Mouse (Mus musculus): Measurements from ENCODE around the gene Nampt. TPM values are rescaled to one million over a fixed set of nuclear protein-coding genes. Genes with fewer than 3 reads are reported as not detected.

Gene Nampt
- polyA plus RNA-seq, 1 experiment from 2014 or later = 16.4 TPM

GRCm38 (mm10) chr12:32801078-32801477, 18.3 kb upstream of the Nampt start:
- ATAC-seq (no peak), DNase-seq (no peak)
- H3K9ac ChIP-seq (replicated peaks) = no peak overlapping the region
- TF ChIP-seq CTCF (IDR thresholded peaks at IDR 0.05; ENCODE audit: low read depth) = no peak
- no peak for TF ChIP-seq EP300 (IDR thresholded peaks at IDR 0.05; ENCODE audit: low read depth)
- WGBS (ENCODE audit: insufficient replicate concordance) = 71% methylated on average over 7 of the region's 7 CpGs
- H3K4me3 ChIP-seq (ENCODE audit: low read depth, low read length) = no peak overlapping the region
- no peak overlapping the region for H3K27ac ChIP-seq (ENCODE audit: low read depth)
- H3K9me3 ChIP-seq (ENCODE audit: low read length) = no peaks in the 10 kb centered on the region
- no peaks in the 10 kb centered on the region for H3K4me1 ChIP-seq (ENCODE audit: insufficient read depth)
- no peaks in the 10 kb centered on the region for H3K27me3 ChIP-seq (ENCODE audit: insufficient read depth, low read length)
- H3K4me2 ChIP-seq (ENCODE audit: low read depth, low read length) = no peak overlapping the region
- no peaks in the 10 kb centered on the region for H3K36me3 ChIP-seq (replicated peaks; ENCODE audit: insufficient read depth, low read length)

GRCm38 (mm10) chr12:32805559-32805958, 13.8 kb upstream of the Nampt start:
- no peaks in the 10 kb centered on the region for H3K9me3 ChIP-seq (ENCODE audit: low read length)

DNA sequence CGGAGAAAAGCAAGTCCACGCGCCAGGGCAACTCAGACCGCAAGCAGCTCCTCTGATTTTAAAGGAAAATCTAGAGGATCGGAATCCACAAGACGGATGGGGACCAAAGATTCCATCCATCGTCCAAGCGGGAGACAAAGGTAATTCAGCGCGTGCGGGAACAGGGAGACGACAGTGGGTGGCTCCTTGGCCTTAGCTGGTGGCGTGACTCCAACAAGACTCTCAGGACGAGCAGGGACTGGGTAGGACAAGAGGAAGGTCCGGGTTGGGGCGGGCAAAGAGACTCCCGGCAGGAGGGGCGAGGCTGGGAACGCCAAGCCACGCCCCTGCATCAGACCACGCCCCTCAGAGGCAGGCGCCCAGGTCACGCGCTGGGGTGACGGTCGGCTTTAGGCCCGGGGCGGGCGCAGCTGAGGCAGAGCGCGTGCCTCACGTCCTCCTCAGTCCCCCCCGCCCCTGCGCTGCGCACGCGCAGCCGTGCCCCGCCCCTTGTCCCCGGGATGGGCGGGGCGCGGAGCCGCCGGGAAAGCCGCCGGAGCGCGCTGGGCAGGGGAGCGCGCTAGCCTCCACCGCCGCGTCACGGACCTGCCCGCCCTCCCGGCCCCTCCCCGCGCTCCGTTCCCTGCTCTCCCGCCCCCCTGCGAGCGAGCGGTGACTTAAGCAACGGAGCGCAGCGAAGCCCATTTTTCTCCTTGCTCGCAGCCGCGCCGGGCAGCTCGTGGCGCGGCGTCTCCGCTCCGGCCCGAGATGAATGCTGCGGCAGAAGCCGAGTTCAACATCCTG, 669 bp downstream of the Nampt start:
- H3K9ac ChIP-seq (replicated peaks) = peak overlapping the region; percentile 86
- DNase-seq (peak; percentile 99), ATAC-seq (peak; percentile 96)
- TF ChIP-seq EP300 (IDR thresholded peaks at IDR 0.05; ENCODE audit: low read depth) = no peak
- no peak for TF ChIP-seq CTCF (IDR thresholded peaks at IDR 0.05; ENCODE audit: low read depth)
- H3K4me3 ChIP-seq (ENCODE audit: low read depth, low read length) = peak overlapping the region; percentile 87
- H3K27me3 ChIP-seq (ENCODE audit: insufficient read depth, low read length) = no peaks in the 10 kb centered on the region
- H3K36me3 ChIP-seq (replicated peaks; ENCODE audit: insufficient read depth, low read length) = peaks cover 12% of the 10 kb centered on the region
- WGBS (ENCODE audit: insufficient replicate concordance) = 1% methylated on average over 36 of the region's 80 CpGs
- H3K4me2 ChIP-seq (ENCODE audit: low read depth, low read length) = peak overlapping the region; percentile 88
- peaks cover 5% of the 10 kb centered on the region; the same call in 1 of the 2 replicates for H3K4me1 ChIP-seq (ENCODE audit: insufficient read depth)
- peak overlapping the region; percentile 94 for H3K27ac ChIP-seq (ENCODE audit: low read depth)
- no peaks in the 10 kb centered on the region for H3K9me3 ChIP-seq (ENCODE audit: low read length)

More at GRCm38 (mm10) chr12:32805559-32805958, 13.8 kb upstream of the Nampt start:
- WGBS (ENCODE audit: insufficient replicate concordance) = 65% methylated on average over 1 of the region's 1 CpGs
- H3K27ac ChIP-seq (ENCODE audit: low read depth) = no peak overlapping the region
- H3K27me3 ChIP-seq (ENCODE audit: insufficient read depth, low read length) = no peaks in the 10 kb centered on the region
- TF ChIP-seq CTCF (IDR thresholded peaks at IDR 0.05; ENCODE audit: low read depth) (no peak), EP300 (IDR thresholded peaks at IDR 0.05; ENCODE audit: low read depth) (no peak)
- H3K4me3 ChIP-seq (ENCODE audit: low read depth, low read length) = no peak overlapping the region
- H3K9ac ChIP-seq (replicated peaks) = no peak overlapping the region
- DNase-seq (no peak), ATAC-seq (no peak)
- no peaks in the 10 kb centered on the region for H3K4me1 ChIP-seq (ENCODE audit: insufficient read depth)
- H3K4me2 ChIP-seq (ENCODE audit: low read depth, low read length) = no peak overlapping the region
- no peaks in the 10 kb centered on the region for H3K36me3 ChIP-seq (replicated peaks; ENCODE audit: insufficient read depth, low read length)

DNA sequence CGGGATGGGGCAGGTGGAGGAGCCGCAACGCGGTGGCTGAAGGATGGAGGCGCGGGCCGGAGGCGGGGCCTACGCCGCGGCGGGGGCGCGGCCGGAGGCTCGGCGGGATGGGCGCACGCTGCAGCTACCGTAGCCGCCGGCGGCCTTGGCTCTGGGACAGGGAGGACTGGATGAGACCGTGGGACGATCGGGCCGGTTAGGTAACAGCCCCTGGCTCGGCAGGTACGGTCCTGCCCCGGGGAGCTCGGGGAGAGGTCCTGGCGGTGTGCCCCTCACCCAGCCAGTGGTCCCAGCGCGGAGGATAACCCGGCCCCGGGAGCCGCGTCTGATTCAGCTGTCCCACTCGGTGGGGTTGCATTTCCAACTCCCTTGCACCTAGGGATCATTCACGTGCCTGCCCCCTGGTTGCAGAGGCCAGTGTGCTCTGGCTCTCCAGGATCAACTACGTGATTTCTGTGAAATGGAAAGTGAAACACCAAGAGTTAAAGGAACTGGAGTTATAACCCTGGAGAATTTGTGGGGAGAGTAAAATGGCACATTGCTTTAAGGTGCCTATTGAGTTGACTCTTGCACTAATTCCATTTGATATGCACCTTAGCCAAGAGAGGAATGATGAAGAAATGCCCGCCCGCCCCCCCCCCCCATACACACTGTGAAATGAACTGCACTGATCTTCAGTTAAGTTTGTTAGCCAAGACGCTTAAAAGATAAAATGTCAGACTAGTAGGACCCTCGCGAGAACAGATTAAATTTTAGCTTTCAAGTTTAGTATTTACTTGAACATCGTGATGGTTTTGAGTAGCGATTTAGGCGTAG, 1.6 kb downstream of the Nampt start:
- Histone ChIP-seq H3K4me2 (ENCODE audit: low read depth, low read length) (peak overlapping the region; percentile 88), H3K9ac (replicated peaks) (peak overlapping the region; percentile 86), H3K27me3 (ENCODE audit: insufficient read depth, low read length) (no peaks in the 10 kb centered on the region), H3K27ac (ENCODE audit: low read depth) (peak overlapping the region; percentile 94), H3K4me1 (ENCODE audit: insufficient read depth) (peaks cover 7% of the 10 kb centered on the region; the same call in 1 of the 2 replicates), H3K4me3 (ENCODE audit: low read depth, low read length) (peak overlapping the region; percentile 87), H3K9me3 (ENCODE audit: low read length) (no peaks in the 10 kb centered on the region), H3K36me3 (replicated peaks; ENCODE audit: insufficient read depth, low read length) (peaks cover 12% of the 10 kb centered on the region)
- DNase-seq (peak; percentile 81), ATAC-seq (peak; percentile 75)
- WGBS (ENCODE audit: insufficient replicate concordance) = under 1% methylated on average over 38 of the region's 49 CpGs
- TF ChIP-seq CTCF (IDR thresholded peaks at IDR 0.05; ENCODE audit: low read depth) = peak; percentile 26
- TF ChIP-seq EP300 (IDR thresholded peaks at IDR 0.05; ENCODE audit: low read depth) = no peak

DNA sequence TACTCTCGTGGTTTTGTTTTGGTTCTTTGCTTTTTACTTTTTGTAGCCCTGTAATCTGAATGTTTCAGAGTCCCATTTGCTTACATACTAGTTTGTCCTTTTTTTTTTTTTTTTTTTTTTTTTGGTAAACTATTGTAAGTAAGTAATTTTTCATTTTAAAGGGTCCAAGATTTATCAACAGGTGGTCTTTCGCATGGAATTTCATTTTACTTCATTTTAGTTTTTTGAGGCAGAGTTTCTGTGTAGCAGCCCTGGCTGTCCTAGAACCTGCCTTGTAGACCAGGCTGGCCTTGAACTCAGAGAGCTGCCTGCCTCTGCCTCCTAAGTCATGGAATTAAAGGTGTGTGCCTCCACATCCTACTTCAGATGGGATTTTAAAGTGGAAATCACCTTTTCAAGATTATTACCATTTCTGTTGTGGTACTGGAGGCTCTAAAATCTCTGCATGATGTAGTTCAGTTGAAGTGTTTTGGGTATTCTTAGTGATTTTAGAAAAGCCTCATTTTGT, 2.2 kb downstream of the Nampt start:
- 34% methylated on average over 2 of the region's 2 CpGs for WGBS (ENCODE audit: insufficient replicate concordance)

GRCm38 (mm10) chr12:32822066-32822465, 2.7 kb downstream of the Nampt start:
- H3K4me3 ChIP-seq (ENCODE audit: low read depth, low read length) = 0 out of 2 replicates have a peak overlapping the region, but pooled peaks have one; percentile 9
- H3K9me3 ChIP-seq (ENCODE audit: low read length) = no peaks in the 10 kb centered on the region
- peaks cover 12% of the 10 kb centered on the region for H3K36me3 ChIP-seq (replicated peaks; ENCODE audit: insufficient read depth, low read length)
- ATAC-seq (no peak), DNase-seq (no peak)
- WGBS (ENCODE audit: insufficient replicate concordance) = 70% methylated on average over 4 of the region's 4 CpGs
- H3K27ac ChIP-seq (ENCODE audit: low read depth) = no peak overlapping the region
- H3K4me2 ChIP-seq (ENCODE audit: low read depth, low read length) = peak overlapping the region; percentile 44
- peaks cover 7% of the 10 kb centered on the region; the same call in 1 of the 2 replicates for H3K4me1 ChIP-seq (ENCODE audit: insufficient read depth)
- no peak for TF ChIP-seq EP300 (IDR thresholded peaks at IDR 0.05; ENCODE audit: low read depth)
- no peak for TF ChIP-seq CTCF (IDR thresholded peaks at IDR 0.05; ENCODE audit: low read depth)
- no peaks in the 10 kb centered on the region for H3K27me3 ChIP-seq (ENCODE audit: insufficient read depth, low read length)
- no peak overlapping the region for H3K9ac ChIP-seq (replicated peaks)

More for the DNA sequence above, 2.2 kb downstream of the Nampt start:
- H3K27ac ChIP-seq (ENCODE audit: low read depth) = peak overlapping the region; percentile 94
- no peaks in the 10 kb centered on the region for H3K9me3 ChIP-seq (ENCODE audit: low read length)
- H3K27me3 ChIP-seq (ENCODE audit: insufficient read depth, low read length) = no peaks in the 10 kb centered on the region
- ATAC-seq (no peak), DNase-seq (no peak)
- H3K36me3 ChIP-seq (replicated peaks; ENCODE audit: insufficient read depth, low read length) = peaks cover 12% of the 10 kb centered on the region
- H3K4me2 ChIP-seq (ENCODE audit: low read depth, low read length) = peak overlapping the region; percentile 88
- H3K4me3 ChIP-seq (ENCODE audit: low read depth, low read length) = peak overlapping the region; percentile 87
- H3K4me1 ChIP-seq (ENCODE audit: insufficient read depth) = peaks cover 7% of the 10 kb centered on the region; the same call in 1 of the 2 replicates
- peak overlapping the region; percentile 86 for H3K9ac ChIP-seq (replicated peaks)
- TF ChIP-seq CTCF (IDR thresholded peaks at IDR 0.05; ENCODE audit: low read depth) (no peak), EP300 (IDR thresholded peaks at IDR 0.05; ENCODE audit: low read depth) (no peak)

Data from liver, postnatal 0 days (tissue).